Mouse (Mus musculus) G1E (cell line): Measurements from ENCODE around the gene Afg3l1.

ENCODE experiments used
- CTCF ChIP-seq: IDR thresholded peaks from 2 replicates; pipeline ENCODE4 v1.5.1; 2012; ENCODE audit warnings: low read depth, low read length, inconsistent platforms, mixed read lengths
- GATA1 ChIP-seq: IDR thresholded peaks from 2 replicates; pipeline ENCODE4 v1.6.1; 2012; ENCODE audit warnings: borderline replicate concordance, low read length, inconsistent platforms, mixed read lengths
- GATA2 ChIP-seq: IDR thresholded peaks from 2 replicates; pipeline ENCODE4 v1.6.1; 2012; ENCODE audit warnings: low read depth, low read length, inconsistent platforms, borderline replicate concordance
- POLR2AphosphoS5 ChIP-seq: IDR thresholded peaks from 2 replicates; pipeline ENCODE4 v1.6.1; 2012; ENCODE audit warnings: low read depth, low read length, inconsistent platforms; ENCODE audit not compliant: insufficient replicate concordance
- TAL1 ChIP-seq: conservative IDR thresholded peaks from 2 replicates; pipeline ENCODE4 v1.6.1; 2012; ENCODE audit warnings: low read depth, low read length, inconsistent platforms, mixed read lengths

- TF ChIP-seq GATA2 = no peak
- no peak for TF ChIP-seq CTCF
- no peak for TF ChIP-seq TAL1
- TF ChIP-seq GATA1 = no peak
- no peak for TF ChIP-seq POLR2AphosphoS5
Measured at GRCm38 (mm10) chr8:123518667-123519066, 41.0 kb downstream of the Afg3l1 start, which contains the start of gene Gas8.
